9 mouse cellular contexts compared by ENCODE assay signal in genomic region chr17:86330076-86330955, GRCm38 (mm10).
DNase-seq lines count a peak whose midpoint lies in the region; ATAC-seq and TF ChIP-seq lines count a peak whose summit lies in the region.
"Had no signal": no experiment of that assay in that cellular context is flagged by ENCODE, and none has a peak within 500 bp of the region (broad histone marks: within the 10 kb centered on the region; RNA-seq: fewer than 3 reads in every experiment).

No protein-coding gene starts in this region.

- peak overlapping the region; percentile 25 for H3K27ac ChIP-seq in kidney, postnatal 0 days
- H3K27ac ChIP-seq in kidney, adult 2 months (ENCODE audit: insufficient read depth, low read depth, low read length) = no peak overlapping the region
- H3K27ac ChIP-seq in embryonic facial prominence, embryonic 11.5 days (replicated peaks; ENCODE audit: low read depth, low read length) = no peak overlapping the region
- peak overlapping the region; percentile 57 for H3K27ac ChIP-seq in intestine, embryonic 14.5 days (ENCODE audit: low read depth)
- peak overlapping the region; percentile 87 for H3K27ac ChIP-seq in neural tube, embryonic 13.5 days (replicated peaks)

- no peak for TF ChIP-seq POLR2A in kidney, adult 2 months (IDR thresholded peaks at IDR 0.05; ENCODE audit: low read depth, low read length)

- TF ChIP-seq CTCF in kidney, postnatal 0 days (IDR thresholded peaks at IDR 0.05; ENCODE audit: low read depth) = no peak
- TF ChIP-seq CTCF in kidney, adult 2 months (conservative IDR thresholded peaks at IDR 0.05; ENCODE audit: insufficient read depth, insufficient read length, low read depth, low read length) = no peak

- H3K27me3 ChIP-seq in kidney, postnatal 0 days (ENCODE audit: insufficient read depth, low read length) = no peaks in the 10 kb centered on the region
- no peaks in the 10 kb centered on the region for H3K27me3 ChIP-seq in kidney, adult 2 months (replicated peaks; ENCODE audit: control insufficient read depth, insufficient read depth, low read length)
- no peaks in the 10 kb centered on the region for H3K27me3 ChIP-seq in embryonic facial prominence, embryonic 11.5 days (ENCODE audit: control insufficient read depth, insufficient read depth, low read length)
- no peaks in the 10 kb centered on the region for H3K27me3 ChIP-seq in intestine, embryonic 14.5 days (replicated peaks; ENCODE audit: control insufficient read depth, insufficient read depth, low read length)
- H3K27me3 ChIP-seq in neural tube, embryonic 13.5 days = no peaks in the 10 kb centered on the region

- WGBS in kidney, postnatal 0 days = 32% methylated on average over 16 of the region's 16 CpGs
- 72% methylated on average over 16 of the region's 16 CpGs for WGBS in kidney, adult 2 months
- WGBS in embryonic facial prominence, embryonic 11.5 days = 61% methylated on average over 16 of the region's 16 CpGs
- 39% methylated on average over 16 of the region's 16 CpGs for WGBS in intestine, embryonic 14.5 days
- 33% methylated on average over 16 of the region's 16 CpGs for WGBS in neural tube, embryonic 13.5 days

- no peaks in the 10 kb centered on the region for H3K9me3 ChIP-seq in kidney, postnatal 0 days (replicated peaks; ENCODE audit: low read length)
- no peaks in the 10 kb centered on the region for H3K9me3 ChIP-seq in embryonic facial prominence, embryonic 11.5 days (replicated peaks; ENCODE audit: control insufficient read depth, low read length)
- H3K9me3 ChIP-seq in intestine, embryonic 14.5 days (ENCODE audit: control insufficient read depth, low read length) = no peaks in the 10 kb centered on the region
- H3K9me3 ChIP-seq in neural tube, embryonic 13.5 days = no peaks in the 10 kb centered on the region

- no peak overlapping the region for H3K9ac ChIP-seq in kidney, postnatal 0 days (ENCODE audit: low read depth, low read length)
- H3K9ac ChIP-seq in embryonic facial prominence, embryonic 11.5 days (replicated peaks; ENCODE audit: low read length) = no peak overlapping the region; the same call in 1 of the 2 replicates
- H3K9ac ChIP-seq in intestine, embryonic 14.5 days (ENCODE audit: low read length) = no peak overlapping the region
- peak overlapping the region; percentile 1; the same call in 1 of the 2 replicates for H3K9ac ChIP-seq in neural tube, embryonic 13.5 days

- no peak overlapping the region for H3K4me3 ChIP-seq in kidney, postnatal 0 days (replicated peaks; ENCODE audit: low read depth, low read length)
- no peak overlapping the region for H3K4me3 ChIP-seq in kidney, adult 2 months (ENCODE audit: insufficient read depth, low read depth, low read length)
- H3K4me3 ChIP-seq in embryonic facial prominence, embryonic 11.5 days (ENCODE audit: low read depth, low read length) = no peak overlapping the region
- no peak overlapping the region for H3K4me3 ChIP-seq in intestine, embryonic 14.5 days (ENCODE audit: low read depth, low read length)
- H3K4me3 ChIP-seq in neural tube, embryonic 13.5 days = no peak overlapping the region

- H3K4me1 ChIP-seq in kidney, postnatal 0 days (replicated peaks; ENCODE audit: insufficient read depth, low read length) = peaks cover 37% of the 10 kb centered on the region
- H3K4me1 ChIP-seq in kidney, adult 2 months (ENCODE audit: control insufficient read depth, insufficient read depth, low read length) = peaks cover 13% of the 10 kb centered on the region
- peaks cover 2% of the 10 kb centered on the region; the same call in 1 of the 2 replicates for H3K4me1 ChIP-seq in embryonic facial prominence, embryonic 11.5 days (ENCODE audit: control insufficient read depth, insufficient read depth, low read length)
- peaks cover 36% of the 10 kb centered on the region for H3K4me1 ChIP-seq in intestine, embryonic 14.5 days (replicated peaks; ENCODE audit: control insufficient read depth, insufficient read depth, low read length)
- peaks cover 52% of the 10 kb centered on the region for H3K4me1 ChIP-seq in neural tube, embryonic 13.5 days (replicated peaks)

- ATAC-seq in kidney, postnatal 0 days (replicated peaks; ENCODE audit: low FRiP score, low read depth) = peak; percentile 40; the same call in 1 of the 2 replicates
- ATAC-seq in embryonic facial prominence, embryonic 11.5 days (replicated peaks; ENCODE audit: insufficient number of reproducible peaks, low FRiP score, low TSS enrichment, low read depth) = peak; percentile 45; the same call in 1 of the 2 replicates
- ATAC-seq in intestine, embryonic 14.5 days (replicated peaks; ENCODE audit: low FRiP score, low TSS enrichment, low read depth) = peak; percentile 37
- peak; percentile 69 for ATAC-seq in neural tube, embryonic 13.5 days (ENCODE audit: low read depth)

- peak; percentile 79 for DNase-seq in kidney, postnatal 0 days (ENCODE audit: low spot score)
- no peak for DNase-seq in kidney, adult 2 months
- DNase-seq in embryonic facial prominence, embryonic 11.5 days (ENCODE audit: low spot score) = no peak
- no peak for DNase-seq in intestine, embryonic 14.5 days (ENCODE audit: low spot score)
- DNase-seq in cerebellum, adult 9-11 months = no peak
- no peak for DNase-seq in urinary bladder, adult 2 months (ENCODE audit: low spot score)
- DNase-seq in gastrocnemius, postnatal 4 days (ENCODE audit: low spot score in 2 of 2) = no peak
- DNase-seq: cerebellum, adult 11 months had no signal

- H3K4me2 ChIP-seq in kidney, postnatal 0 days (ENCODE audit: low read length) = peak overlapping the region; percentile 47; the same call in 1 of the 2 replicates
- no peak overlapping the region for H3K4me2 ChIP-seq in embryonic facial prominence, embryonic 11.5 days (ENCODE audit: low read depth, low read length)
- peak overlapping the region; percentile 42; the same call in 1 of the 2 replicates for H3K4me2 ChIP-seq in intestine, embryonic 14.5 days (ENCODE audit: low read length)
- H3K4me2 ChIP-seq in neural tube, embryonic 13.5 days = no peak overlapping the region

- H3K36me3 ChIP-seq in kidney, postnatal 0 days (ENCODE audit: insufficient read depth, low read length) = no peaks in the 10 kb centered on the region
- no peaks in the 10 kb centered on the region for H3K36me3 ChIP-seq in kidney, adult 2 months (ENCODE audit: control insufficient read depth, insufficient read depth, low read length)
- no peaks in the 10 kb centered on the region for H3K36me3 ChIP-seq in embryonic facial prominence, embryonic 11.5 days (replicated peaks; ENCODE audit: control insufficient read depth, insufficient read depth, low read depth, low read length)
- H3K36me3 ChIP-seq in intestine, embryonic 14.5 days (ENCODE audit: control insufficient read depth, insufficient read depth, low read length) = no peaks in the 10 kb centered on the region
- H3K36me3 ChIP-seq in neural tube, embryonic 13.5 days = no peaks in the 10 kb centered on the region

Comparison
In these comparisons a context has a peak if more than half of its experiments do, and no peak if none do; other contexts are left out.
1. H3K27ac ChIP-seq: peak in kidney, postnatal 0 days (single experiment), intestine, embryonic 14.5 days (single experiment) and neural tube, embryonic 13.5 days (single experiment); none in kidney, adult 2 months (single experiment) and embryonic facial prominence, embryonic 11.5 days (single experiment).
2. H3K4me2 ChIP-seq: peak in kidney, postnatal 0 days (single experiment) and intestine, embryonic 14.5 days (single experiment); none in embryonic facial prominence, embryonic 11.5 days (single experiment) and neural tube, embryonic 13.5 days (single experiment).
3. Peak in every context shown above with its lines, with median percentiles within 50 percentile points of each other: ATAC-seq.